Mouse (Mus musculus) liver, embryonic 14.5 days (tissue): ENCODE data around the gene Smtn. TPM values are rescaled to one million over a fixed set of nuclear protein-coding genes. Genes with fewer than 3 reads are reported as not detected.
A peak's percentile ranks its signal among the peaks of the same experiment; 100 is the strongest.

Source experiments
- ATAC-seq: fragments of 200-750 bp; cut with Nextera tagmentation; 2 replicates; pipeline ENCODE4 v1.8.0; 2017; ENCODE audit warnings: moderate number of reproducible peaks, mild to moderate bottlenecking, moderate library complexity; ENCODE audit not compliant: insufficient read depth
- DNase-seq, 3 experiments: peaks; one replicate each; pipeline ENCODE4 v3.0.0-alpha.2; 2012 to 2013; ENCODE audit warnings: low read depth in 3 of 3, low spot score in 3 of 3
- H3K27ac ChIP-seq: fragments of 300-500 bp; sonication (generic); 2 replicates; pipeline ENCODE4 v1.5.1; 2014; ENCODE audit warnings: moderate library complexity, mild to moderate bottlenecking, control low read depth, inconsistent platforms
- H3K27me3 ChIP-seq: fragments of 300-500 bp; sonication (generic); 2 replicates; pipeline ENCODE4 v1.6.1; 2014; ENCODE audit warnings: mild to moderate bottlenecking, low read length, moderate library complexity; ENCODE audit not compliant: control insufficient read depth, insufficient read depth
- H3K36me3 ChIP-seq: fragments of 300-500 bp; sonication (generic); replicated peaks from 2 replicates; pipeline ENCODE4 v1.6.1; 2014; ENCODE audit warnings: low read depth; ENCODE audit not compliant: control insufficient read depth, insufficient read depth
- H3K4me1 ChIP-seq, 2 experiments: fragments of 200-500 bp in 1 of 2; fragments of 300-500 bp in 1 of 2; sonication (generic) in 1 of 2; replicated peaks; 2 replicates each; pipeline ENCODE4 v1.6.1; 2012 to 2014; ENCODE audit warnings: antibody characterized with exemption in 1 of 2, inconsistent platforms in 1 of 2, low read length in 1 of 2; ENCODE audit not compliant: control insufficient read depth in 2 of 2, insufficient read depth in 2 of 2
- H3K4me2 ChIP-seq: fragments of 300-500 bp; sonication (generic); 2 replicates; pipeline ENCODE4 v1.6.1; 2014; ENCODE audit warnings: low read depth, mild to moderate bottlenecking, control low read depth, moderate library complexity
- H3K4me3 ChIP-seq, 2 experiments: fragments of 200-500 bp in 1 of 2; fragments of 300-500 bp in 1 of 2; sonication (generic) in 1 of 2; 2 replicates each; pipeline ENCODE4 v1.5.1; 2012 to 2014; ENCODE audit warnings: low read depth in 2 of 2, low read length in 2 of 2, mild to moderate bottlenecking in 2 of 2, control low read depth in 1 of 2, inconsistent platforms in 1 of 2, moderate library complexity in 1 of 2; ENCODE audit not compliant: insufficient read depth in 1 of 2
- H3K9ac ChIP-seq: fragments of 300-500 bp; sonication (generic); replicated peaks from 2 replicates; pipeline ENCODE4 v1.6.1; 2014; ENCODE audit warnings: mild to moderate bottlenecking, control low read depth, moderate library complexity
- H3K9me3 ChIP-seq: fragments of 300-500 bp; sonication (generic); 2 replicates; pipeline ENCODE4 v1.6.1; 2016; ENCODE audit warnings: low read length, mixed read lengths; ENCODE audit not compliant: control insufficient read depth
- CTCF ChIP-seq: IDR thresholded peaks from 2 replicates; pipeline ENCODE4 v1.5.1; 2016; ENCODE audit warnings: antibody characterized with exemption, low read depth, control low read depth
- EP300 ChIP-seq: IDR thresholded peaks from 2 replicates; pipeline ENCODE4 v1.6.1; 2016; ENCODE audit warnings: antibody characterized with exemption, low read depth
- WGBS: fragments of 180-500 bp; shearing (Covaris S2); extraction: QIAGEN DNeasy Blood & Tissue Kit; methylation state at CpG from one replicate; pipeline ENCODE4 v1.1.7; 2014; ENCODE audit not compliant: insufficient replicate concordance; 5-methylcytosine and 5-hydroxymethylcytosine counted together
- polyA plus RNA-seq, 2 experiments: library from polyadenylated mRNA; depleted of rRNA in 1 of 2; stranded (reverse) in 1 of 2; unstranded in 1 of 2; fragments of >200 nt; fragmentation: Nextera tagmentation in 1 of 2; extraction: Ambion mirVana in 1 of 2; gene quantifications; 2 replicates each; pipeline versions ENCODE4 v1.2.1 to v1.2.3; 2012 to 2014

Gene Smtn
- polyA plus RNA-seq, 2 experiments, result 4.5 to 7.4 TPM

GRCm38 (mm10) chr11:3572181-3572580, 31.8 kb upstream of the Smtn start:
- 83% methylated on average over 6 of the region's 6 CpGs for WGBS
- no peak for ATAC-seq
- no peaks in the 10 kb centered on the region for H3K9me3 ChIP-seq
- no peak overlapping the region for H3K4me3 ChIP-seq
- no peaks in the 10 kb centered on the region for H3K27me3 ChIP-seq
- H3K36me3 ChIP-seq, result no peaks in the 10 kb centered on the region
- H3K4me1 ChIP-seq, result peaks cover 4 to 23% of the 10 kb centered on the region in 2 experiments; a peak in 3 of 4 replicates
- TF ChIP-seq EP300, result no peak
- TF ChIP-seq CTCF, result no peak
- H3K27ac ChIP-seq, result no peak overlapping the region
- DNase-seq, result no peak
- H3K9ac ChIP-seq, result no peak overlapping the region
- no peak overlapping the region for H3K4me2 ChIP-seq

- no peak for ATAC-seq
- Histone ChIP-seq H3K36me3 (no peaks in the 10 kb centered on the region), H3K4me1 (peaks cover 4 to 24% of the 10 kb centered on the region in 2 experiments; a peak in 3 of 4 replicates), H3K27me3 (no peaks in the 10 kb centered on the region), H3K4me2 (no peak overlapping the region), H3K4me3 (no peak overlapping the region), H3K27ac (no peak overlapping the region), H3K9ac (no peak overlapping the region), H3K9me3 (no peaks in the 10 kb centered on the region)
- WGBS, result 45% methylated on average over 8 of the region's 8 CpGs
- TF ChIP-seq EP300 (no peak), CTCF (no peak)
- DNase-seq, result no peak
Observed at GRCm38 (mm10) chr11:3570321-3570720, 29.9 kb upstream of the Smtn start.

GRCm38 (mm10) chr11:3567896-3568295, 27.5 kb upstream of the Smtn start:
- Histone ChIP-seq H3K4me1 (peaks cover 0 to 12% of the 10 kb centered on the region in 2 experiments; a peak in 1 of 4 replicates), H3K4me3 (no peak overlapping the region), H3K9me3 (no peaks in the 10 kb centered on the region), H3K4me2 (no peak overlapping the region), H3K9ac (no peak overlapping the region), H3K27ac (no peak overlapping the region), H3K27me3 (no peaks in the 10 kb centered on the region), H3K36me3 (no peaks in the 10 kb centered on the region)
- no peak for ATAC-seq
- WGBS, result 50% methylated on average over 1 of the region's 1 CpGs
- no peak for DNase-seq
- TF ChIP-seq EP300 (no peak), CTCF (no peak)

GRCm38 (mm10) chr11:3566018-3566417, 25.6 kb upstream of the Smtn start:
- ATAC-seq (peak; percentile 77), DNase-seq (peak in 2 of 3 experiments; percentile 12 to 20)
- no peak overlapping the region for H3K4me3 ChIP-seq
- no peak overlapping the region for H3K4me2 ChIP-seq
- H3K27ac ChIP-seq, result no peak overlapping the region
- H3K27me3 ChIP-seq, result no peaks in the 10 kb centered on the region
- peaks cover 0 to 7% of the 10 kb centered on the region in 2 experiments; a peak in 1 of 4 replicates for H3K4me1 ChIP-seq
- TF ChIP-seq EP300 (no peak), CTCF (no peak)
- no peaks in the 10 kb centered on the region for H3K9me3 ChIP-seq
- 72% methylated on average over 4 of the region's 4 CpGs for WGBS
- no peak overlapping the region for H3K9ac ChIP-seq
- no peaks in the 10 kb centered on the region for H3K36me3 ChIP-seq

GRCm38 (mm10) chr11:3564451-3564850, 24.0 kb upstream of the Smtn start:
- ATAC-seq, result no peak
- no peak overlapping the region for H3K27ac ChIP-seq

More at GRCm38 (mm10) chr11:3564451-3564850, 24.0 kb upstream of the Smtn start:
- H3K27me3 ChIP-seq, result no peaks in the 10 kb centered on the region
- no peak overlapping the region for H3K4me3 ChIP-seq
- no peak for TF ChIP-seq EP300
- TF ChIP-seq CTCF, result no peak
- H3K4me2 ChIP-seq, result no peak overlapping the region
- DNase-seq, result no peak
- 61% methylated on average over 7 of the region's 7 CpGs for WGBS
- H3K4me1 ChIP-seq, result peaks cover 0 to 7% of the 10 kb centered on the region in 2 experiments; a peak in 1 of 4 replicates
- H3K9me3 ChIP-seq, result no peaks in the 10 kb centered on the region
- H3K36me3 ChIP-seq, result no peaks in the 10 kb centered on the region
- H3K9ac ChIP-seq, result no peak overlapping the region
